Mouse (Mus musculus) left cerebral cortex, adult 2 months (tissue): ENCODE measurements at regions not wholly inside any gene's neighbourhood (a gene's known extent, or its start where the extent isn't known, plus 50 kb on each side); places are given as distances from the start of the nearest gene placed in this dataset.

Experiments
- DNase-seq, 2 experiments: peaks; one replicate each; pipeline ENCODE4 v3.0.0; 2021 to 2022; ENCODE audit warnings: low spot score in 2 of 2, mixed read lengths in 1 of 2; ENCODE audit errors: extremely low spot score in 1 of 2
- H3K27ac ChIP-seq: fragments of 200-600 bp; 2 replicates; pipeline ENCODE4 v1.8.1; 2022
- H3K4me3 ChIP-seq: fragments of 200-600 bp; 2 replicates; pipeline ENCODE4 v1.8.1; 2022
- CTCF ChIP-seq: fragments of 200-600 bp; IDR thresholded peaks from 2 replicates; pipeline ENCODE4 v1.8.1; 2022; ENCODE audit warnings: antibody characterized with exemption, mild to moderate bottlenecking, moderate library complexity
- intact Hi-C: fragments of 180-260 bp; cut with DNase I; formaldehyde crosslinking; loops from one replicate; pipeline ENCODE4 v1.15.1; 2025

DNA sequence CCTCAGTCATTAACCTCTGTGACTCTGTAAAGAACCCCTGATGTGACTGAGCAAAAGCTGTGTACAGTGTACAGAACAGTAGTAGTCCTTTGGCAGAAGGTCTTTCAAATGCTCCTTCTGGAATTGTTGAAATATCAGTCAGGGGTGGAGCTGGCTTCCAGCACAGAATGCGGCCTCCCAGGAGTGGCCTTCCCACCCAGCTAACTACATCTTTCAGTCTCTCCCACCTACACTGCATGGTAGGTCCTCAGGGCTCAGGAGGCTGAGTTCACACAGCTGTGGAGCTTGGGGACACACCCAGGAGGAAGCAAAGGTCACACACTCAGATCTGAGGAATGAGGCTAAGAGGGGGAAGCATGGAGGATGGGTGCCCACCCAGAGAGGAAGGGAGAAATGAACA, 495.3 kb downstream of the Ccdc171 start:
- no peak overlapping the region for H3K27ac ChIP-seq
- intact Hi-C loops = no loop called here
- TF ChIP-seq CTCF = no peak

DNA sequence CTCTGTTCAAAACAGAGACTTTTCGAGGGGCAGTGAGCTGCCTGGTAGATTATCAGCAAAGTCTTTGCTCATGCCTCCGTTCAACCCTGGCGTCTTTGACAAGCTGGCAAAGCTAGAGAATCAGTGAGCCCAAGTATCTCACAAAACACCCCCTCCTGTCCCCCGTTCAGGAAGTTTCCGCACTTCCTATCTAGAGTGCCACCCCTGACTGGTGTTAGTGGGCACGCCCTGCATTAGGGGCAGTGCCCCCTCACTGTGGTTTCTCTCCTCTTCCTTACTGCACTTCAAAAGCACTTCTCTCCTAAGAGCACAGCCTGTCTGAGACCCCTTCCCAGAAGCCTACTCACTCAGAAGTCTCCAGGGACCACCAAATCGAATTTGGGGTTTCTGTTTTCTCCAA, 497.0 kb downstream of the Ccdc171 start:
- intact Hi-C loops = no loop called here
- Histone ChIP-seq H3K4me3 (no peak overlapping the region), H3K27ac (no peak overlapping the region)
- no peak for DNase-seq
- TF ChIP-seq CTCF = no peak

More for the DNA sequence above, 495.3 kb downstream of the Ccdc171 start:
- no peak for DNase-seq
- no peak overlapping the region for H3K4me3 ChIP-seq

DNA sequence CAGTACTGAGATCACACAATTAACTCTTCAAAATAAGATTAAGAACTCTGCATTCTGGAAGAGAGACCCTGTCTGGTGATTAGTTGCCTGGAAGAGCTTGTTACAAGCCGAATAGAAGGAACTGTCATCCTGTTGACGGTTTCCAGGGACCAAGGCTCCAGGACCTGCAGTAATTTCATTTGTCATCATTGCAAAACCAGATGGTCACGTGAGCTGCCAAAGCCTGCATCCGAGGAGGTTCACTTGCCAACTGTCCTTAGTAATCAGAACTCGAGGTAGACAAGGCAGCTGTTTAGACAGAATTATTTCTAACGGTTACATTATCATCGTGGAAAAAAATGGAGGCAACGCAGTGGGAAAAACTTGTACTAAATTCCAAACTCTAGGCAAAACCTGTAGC, 500.8 kb downstream of the Ccdc171 start:
- intact Hi-C loops = no loop called here
- TF ChIP-seq CTCF = no peak
- DNase-seq = no peak
- Histone ChIP-seq H3K27ac (no peak overlapping the region), H3K4me3 (no peak overlapping the region)

DNA sequence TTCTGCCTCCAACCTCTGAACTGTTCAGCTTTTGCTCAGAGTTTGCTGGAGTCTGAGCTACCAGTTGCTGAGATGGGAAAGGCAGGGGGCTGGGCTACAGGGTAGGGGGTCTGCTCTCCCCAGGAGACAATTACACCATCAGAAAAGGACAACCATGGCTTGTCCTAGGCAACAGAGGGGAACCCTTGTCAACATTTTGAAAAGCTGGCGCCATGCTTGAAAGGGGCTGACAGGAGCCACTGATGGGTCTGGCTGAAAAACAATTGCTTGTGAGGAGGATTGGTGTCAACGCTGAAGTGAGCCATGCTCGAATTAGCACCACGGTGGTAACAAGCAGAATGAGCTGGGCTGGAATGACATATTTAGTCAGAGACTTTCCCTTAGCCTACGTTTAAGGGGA, 502.8 kb downstream of the Ccdc171 start:
- no peak for TF ChIP-seq CTCF
- intact Hi-C loops = no loop called here
- no peak overlapping the region for H3K4me3 ChIP-seq
- H3K27ac ChIP-seq = no peak overlapping the region
- DNase-seq = no peak

DNA sequence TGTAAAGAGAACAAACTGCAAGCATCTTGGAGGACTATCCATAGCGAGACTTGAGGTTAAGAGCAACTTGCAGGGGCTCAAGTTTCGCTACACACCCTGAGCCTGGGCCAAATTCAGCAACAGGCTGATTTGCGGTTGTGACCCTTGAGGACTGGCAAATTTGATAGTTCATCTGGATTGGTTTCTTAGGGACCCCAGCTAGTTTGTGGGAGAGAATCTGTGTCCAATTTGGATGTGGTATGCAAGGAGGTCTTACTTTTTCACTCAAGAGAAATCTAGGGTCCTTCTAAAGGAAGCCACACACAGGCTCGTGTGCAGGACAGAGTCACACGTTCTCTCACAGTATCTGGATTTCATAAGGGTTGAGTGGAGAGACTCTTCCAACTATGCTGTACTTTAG, 505.6 kb downstream of the Ccdc171 start:
- no peak overlapping the region for H3K4me3 ChIP-seq
- intact Hi-C loops = no loop called here
- no peak for TF ChIP-seq CTCF

DNA sequence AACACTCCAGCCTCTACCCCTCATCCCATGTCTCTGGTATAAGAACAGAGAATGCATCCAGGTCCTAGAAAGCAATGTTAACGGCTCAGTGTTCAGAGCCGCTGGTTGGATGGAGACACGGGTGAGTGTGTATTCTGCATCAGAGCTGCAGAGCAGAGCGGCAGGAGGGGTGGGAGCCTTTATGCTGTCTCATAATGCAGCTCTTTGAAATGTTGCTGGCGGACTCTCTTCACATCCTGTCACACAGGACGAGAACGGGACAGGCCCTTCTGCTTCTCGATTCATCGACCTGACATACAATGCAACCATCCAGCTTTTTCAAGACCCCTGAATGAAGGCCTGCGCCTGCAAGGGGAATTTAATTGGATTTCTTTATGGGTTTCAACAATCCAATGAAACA, 507.2 kb downstream of the Ccdc171 start:
- intact Hi-C loops = no loop called here
- no peak for TF ChIP-seq CTCF
- no peak overlapping the region for H3K27ac ChIP-seq
- no peak overlapping the region for H3K4me3 ChIP-seq
- no peak for DNase-seq

More for the DNA sequence above, 505.6 kb downstream of the Ccdc171 start:
- H3K27ac ChIP-seq = no peak overlapping the region
- no peak for DNase-seq

DNA sequence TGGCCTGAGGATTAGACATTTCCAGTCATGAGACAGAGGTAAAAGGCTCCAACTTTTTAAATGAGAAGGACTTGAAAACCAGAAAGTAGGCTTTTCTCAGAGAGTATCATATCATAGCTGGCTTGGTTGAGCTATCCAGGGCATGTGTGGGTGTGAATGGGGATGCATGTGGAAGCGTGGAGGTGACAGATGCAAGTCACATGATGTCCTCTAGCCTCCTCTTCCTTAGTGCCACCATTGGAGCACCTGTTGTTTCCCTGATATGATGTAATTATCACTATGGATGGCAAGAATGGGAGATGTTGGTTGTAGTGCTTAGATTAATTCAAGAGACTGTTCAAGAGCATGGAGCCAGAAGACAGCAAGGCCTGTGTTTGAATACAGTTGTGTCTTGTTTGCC, 510.0 kb downstream of the Ccdc171 start:
- no peak for TF ChIP-seq CTCF
- intact Hi-C loops = no loop called here
- DNase-seq = no peak
- Histone ChIP-seq H3K27ac (no peak overlapping the region), H3K4me3 (no peak overlapping the region)

DNA sequence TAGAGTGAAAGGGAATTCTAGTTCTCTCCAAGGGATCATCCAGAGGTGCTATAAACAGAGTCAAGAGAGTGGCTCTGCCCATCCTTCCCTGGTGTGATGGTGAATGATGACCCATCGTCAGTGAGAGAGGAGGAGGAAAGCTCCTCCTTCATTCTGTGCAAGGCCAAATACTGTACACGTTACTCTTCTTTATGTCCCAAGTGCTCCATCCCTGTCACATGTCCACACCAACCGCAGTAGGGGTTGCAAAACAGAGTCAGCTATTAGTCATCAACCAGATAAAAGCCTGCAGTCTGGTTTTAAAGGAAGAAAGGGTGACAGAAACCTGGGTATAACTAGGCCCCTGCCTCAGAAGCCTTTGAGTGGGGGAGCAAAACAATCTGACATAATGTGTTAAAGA, 512.2 kb downstream of the Ccdc171 start:
- no peak for TF ChIP-seq CTCF
- DNase-seq = no peak
- no peak overlapping the region for H3K4me3 ChIP-seq
- no peak overlapping the region for H3K27ac ChIP-seq
- intact Hi-C loops = no loop called here

DNA sequence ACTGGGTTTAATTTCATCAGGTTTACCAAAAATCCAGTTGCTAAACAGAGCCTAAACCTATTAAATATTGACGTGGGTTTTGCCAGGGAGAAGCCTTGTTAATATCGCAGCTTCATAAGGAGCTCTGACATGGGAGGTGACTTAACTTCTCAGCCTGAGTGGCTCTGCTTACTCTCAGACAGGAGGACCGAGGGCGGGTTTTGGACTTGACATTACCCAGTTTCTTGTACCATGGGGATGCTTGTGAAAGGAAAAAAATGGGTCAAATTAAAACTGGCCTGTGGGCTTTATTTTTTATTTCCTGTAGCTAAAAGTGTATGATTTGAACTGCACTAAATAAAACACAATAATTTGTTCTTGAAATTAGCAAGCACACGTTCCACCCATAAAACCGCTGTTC, 524.9 kb downstream of the Ccdc171 start:
- DNase-seq = no peak
- Histone ChIP-seq H3K27ac (no peak overlapping the region), H3K4me3 (no peak overlapping the region)
- intact Hi-C loops = no loop called here
- TF ChIP-seq CTCF = no peak

DNA sequence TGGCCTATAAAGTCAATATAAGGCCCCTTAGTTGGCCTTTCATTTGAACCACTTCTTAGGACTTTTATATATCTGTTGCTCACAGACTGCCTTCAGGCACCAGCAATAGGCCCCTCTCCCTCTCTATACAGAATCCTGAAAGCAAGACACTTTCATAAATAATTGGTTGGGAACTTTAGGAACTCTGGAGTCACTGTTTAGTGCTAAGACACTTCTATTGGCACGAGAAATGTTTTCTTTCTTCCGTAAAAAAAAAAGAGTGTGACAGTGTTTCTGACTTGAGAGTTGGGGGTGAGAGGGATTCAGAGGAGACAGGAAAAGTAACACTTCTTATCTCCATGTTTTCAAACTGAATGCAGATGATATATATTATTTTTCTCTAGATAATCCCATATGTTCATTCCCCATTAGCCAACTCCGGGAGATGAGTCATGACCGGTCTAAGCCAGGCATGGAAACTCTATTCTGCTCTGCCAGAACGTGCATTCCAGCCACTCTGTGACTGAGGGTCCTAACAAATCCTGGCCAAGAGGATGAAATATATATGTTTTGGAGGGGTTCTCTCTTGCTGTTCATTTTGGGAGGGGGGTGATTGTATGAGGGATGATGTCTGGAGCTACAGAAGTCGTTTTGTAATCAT, 531.6 kb downstream of the Ccdc171 start:
- no peak overlapping the region for H3K4me3 ChIP-seq
- no peak overlapping the region for H3K27ac ChIP-seq
- no peak for DNase-seq
- TF ChIP-seq CTCF = no peak
- intact Hi-C loops = no loop called here

DNA sequence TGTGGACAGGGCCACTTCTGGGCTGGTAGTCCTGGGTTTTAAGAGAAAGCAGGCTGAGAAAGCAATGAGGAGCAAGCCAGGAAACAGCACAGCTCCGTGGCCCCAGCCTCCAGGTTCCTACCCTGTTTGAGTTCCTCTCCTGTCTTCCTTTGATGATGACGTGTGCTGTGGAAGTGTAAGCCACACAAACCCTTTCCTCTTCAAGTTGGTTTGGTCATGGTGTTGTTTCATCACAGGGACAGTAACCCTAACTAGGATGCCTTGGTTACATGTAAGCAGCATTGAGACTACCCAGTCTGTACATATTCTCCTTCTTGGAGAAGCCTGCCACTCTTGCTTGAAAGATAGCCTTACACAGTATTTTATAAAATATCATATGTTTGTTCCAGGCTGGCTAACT, 534.8 kb downstream of the Ccdc171 start:
- Histone ChIP-seq H3K4me3 (no peak overlapping the region), H3K27ac (no peak overlapping the region)
- DNase-seq = no peak
- TF ChIP-seq CTCF = no peak
- intact Hi-C loops = loop anchor here (10.0 kb wide), 2 partner anchors 375 to 615 kb away; partner anchors contain the start of gene Bnc2

DNA sequence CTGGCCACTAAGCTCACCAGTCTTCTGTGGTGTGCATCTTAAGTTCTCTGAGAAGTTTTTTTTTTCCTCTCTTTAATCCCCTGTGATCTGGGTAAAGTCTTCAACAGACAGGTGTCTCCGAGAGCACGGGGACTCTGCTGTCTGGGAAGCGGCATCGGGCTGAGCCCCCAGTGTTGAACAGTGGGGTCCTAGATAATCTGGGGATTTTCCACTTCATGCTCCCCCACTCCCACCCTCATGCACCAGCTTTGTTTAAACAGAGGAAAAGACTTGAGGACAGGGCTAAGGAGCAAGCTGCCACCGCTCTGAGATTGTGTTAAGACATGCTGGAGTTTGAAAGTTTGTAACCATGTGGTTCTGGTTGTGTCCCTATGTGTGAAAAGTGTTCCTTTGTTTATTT, 538.4 kb downstream of the Ccdc171 start:
- no peak for DNase-seq
- intact Hi-C loops = loop anchor here (2.0 to 10.0 kb wide), 4 partner anchors 271 to 1033 kb away; partner anchors contain the start of gene Bnc2
- TF ChIP-seq CTCF = no peak
- H3K4me3 ChIP-seq = no peak overlapping the region
- no peak overlapping the region for H3K27ac ChIP-seq
